Mouse (Mus musculus) mouse trophoblast stem cell (cell line): ENCODE results near the gene Cog7.

ENCODE experiments used
- in situ Hi-C, 2 experiments: fragments of 300-500 bp; cut with MseI, MboI; formaldehyde crosslinking; loops; 2 replicates in 1 of 2; 3 replicates in 1 of 2; pipeline ENCODE4 v1.15.1; 2025

Gene Cog7

GRCm38 (mm10) chr7:121899311-121899710 is 82.2 kb downstream of the Cog7 start:
- in situ Hi-C loops = no loop called here

GRCm38 (mm10) chr7:121896689-121897088 is 84.8 kb downstream of the Cog7 start:
- in situ Hi-C loops = no loop called here

GRCm38 (mm10) chr7:121890636-121891360 is 90.7 kb downstream of the Cog7 start:
- in situ Hi-C loops = no loop called here

GRCm38 (mm10) chr7:121880246-121880645 is 101.3 kb downstream of the Cog7 start:
- in situ Hi-C loops = no loop called here

GRCm38 (mm10) chr7:121874784-121875183 is 106.7 kb downstream of the Cog7 start:
- in situ Hi-C loops = no loop called here

- in situ Hi-C loops = no loop called here
Measured at GRCm38 (mm10) chr7:121873998-121874397, 107.5 kb downstream of the Cog7 start.

GRCm38 (mm10) chr7:121871631-121872030 is 109.9 kb downstream of the Cog7 start:
- in situ Hi-C loops = no loop called here

GRCm38 (mm10) chr7:121864858-121865585 is 116.5 kb downstream of the Cog7 start, which contains the start of gene Scnn1b:
TSS of gene Scnn1b (plus strand) at chr7:121865038.
- in situ Hi-C loops = no loop called here

- in situ Hi-C loops = no loop called here
Measured at GRCm38 (mm10) chr7:121858939-121859338, 122.6 kb downstream of the Cog7 start.

GRCm38 (mm10) chr7:121857177-121857884 is 124.2 kb downstream of the Cog7 start:
- in situ Hi-C loops = no loop called here

GRCm38 (mm10) chr7:121848537-121849168 is 132.9 kb downstream of the Cog7 start:
- in situ Hi-C loops = no loop called here

GRCm38 (mm10) chr7:121845964-121846363 is 135.5 kb downstream of the Cog7 start:
- in situ Hi-C loops = no loop called here

GRCm38 (mm10) chr7:121842234-121842633 is 139.3 kb downstream of the Cog7 start:
- in situ Hi-C loops = no loop called here

GRCm38 (mm10) chr7:121840810-121841209 is 140.7 kb downstream of the Cog7 start:
- in situ Hi-C loops = no loop called here

GRCm38 (mm10) chr7:121836827-121837226 is 144.7 kb downstream of the Cog7 start:
- in situ Hi-C loops = no loop called here

- in situ Hi-C loops = no loop called here
Measured at GRCm38 (mm10) chr7:121835392-121835791, 146.1 kb downstream of the Cog7 start.
